Mouse (Mus musculus) 416B (cell line): ENCODE results near the gene Hsd17b7.
A peak's percentile ranks its signal among the peaks of the same experiment; 100 is the strongest.
"Not testable (repeated sequence)": the region's sequence is repeated elsewhere in the genome, so short reads cannot be mapped to it uniquely, and the experiment has no call there.

Experiments
- DNase-seq: peaks from one replicate; pipeline ENCODE4 v3.0.0; 2011; ENCODE audit warnings: low read depth

Hsd17b7 gene

GRCm38 (mm10) chr1:169968792-169969515 is at the start of gene Hsd17b7:
TSS of gene Hsd17b7 (minus strand) at chr1:169969241.
- DNase-seq: peak; percentile 99

GRCm38 (mm10) chr1:170014784-170015183 is 45.7 kb upstream of the Hsd17b7 start:
- DNase-seq: no peak

GRCm38 (mm10) chr1:170010716-170011505 is 41.9 kb upstream of the Hsd17b7 start:
- peak; percentile 5 for DNase-seq

GRCm38 (mm10) chr1:170009296-170009695 is 40.3 kb upstream of the Hsd17b7 start:
- no peak for DNase-seq

- DNase-seq: no peak
These were observed 39.6 kb upstream of the Hsd17b7 start for GRCm38 (mm10) chr1:170008432-170009220.

- no peak for DNase-seq
These were observed 37.5 kb upstream of the Hsd17b7 start for GRCm38 (mm10) chr1:170006516-170006915.

- DNase-seq: no peak
These were observed 36.3 kb upstream of the Hsd17b7 start for GRCm38 (mm10) chr1:170005297-170005696.

- not testable (repeated sequence) for DNase-seq
These were observed 24.9 kb upstream of the Hsd17b7 start for GRCm38 (mm10) chr1:169993901-169994300.

- no peak for DNase-seq
These were observed 17.1 kb upstream of the Hsd17b7 start for GRCm38 (mm10) chr1:169986166-169986565.

GRCm38 (mm10) chr1:169977621-169978020 is 8.6 kb upstream of the Hsd17b7 start:
- DNase-seq: no peak

- no peak for DNase-seq
These were observed 3.0 kb upstream of the Hsd17b7 start for GRCm38 (mm10) chr1:169971998-169972397.

GRCm38 (mm10) chr1:169970936-169971335 is 1.9 kb upstream of the Hsd17b7 start:
- DNase-seq: no peak

- no peak for DNase-seq
These were observed 460 bp upstream of the Hsd17b7 start for GRCm38 (mm10) chr1:169969516-169969886.

- DNase-seq: no peak
These were observed 15.9 kb downstream of the Hsd17b7 start for GRCm38 (mm10) chr1:169953106-169953505.

GRCm38 (mm10) chr1:169952636-169953035 is 16.4 kb downstream of the Hsd17b7 start:
- DNase-seq: no peak

- no peak for DNase-seq
These were observed 17.5 kb downstream of the Hsd17b7 start for GRCm38 (mm10) chr1:169951561-169951960.

GRCm38 (mm10) chr1:169950651-169951050 is 18.4 kb downstream of the Hsd17b7 start:
- DNase-seq: peak; percentile 36

GRCm38 (mm10) chr1:169949981-169950380 is 19.1 kb downstream of the Hsd17b7 start:
- no peak for DNase-seq

- DNase-seq: no peak
These were observed 20.2 kb downstream of the Hsd17b7 start for GRCm38 (mm10) chr1:169948866-169949265.

GRCm38 (mm10) chr1:169948280-169948679 is 20.8 kb downstream of the Hsd17b7 start:
- DNase-seq: no peak

GRCm38 (mm10) chr1:169947654-169948053 is 21.4 kb downstream of the Hsd17b7 start:
- DNase-seq: peak; percentile 26

- no peak for DNase-seq
These were observed 23.0 kb downstream of the Hsd17b7 start for GRCm38 (mm10) chr1:169946004-169946403.
